Mouse (Mus musculus) heart, adult 10 weeks (tissue): ENCODE data around the gene Nlgn2. TPM values are rescaled to one million over a fixed set of nuclear protein-coding genes. Genes with fewer than 3 reads are reported as not detected.

ENCODE experiments used
- polyA plus RNA-seq: library from polyadenylated mRNA; stranded (reverse); fragments of 350-450 nt; fragmentation: Illumina TruSeq; extraction: RNeasy Lipid Tissue Mini Kit (QIAGEN cat#74804); gene quantifications from one replicate; pipeline ENCODE4 v1.2.3, GENCODE M21; 2014; ENCODE audit warnings: low read depth, low replicate concordance

Gene Nlgn2
- polyA plus RNA-seq: 5.0 TPM

GRCm38 (mm10) chr11:69837604-69837951, at the start of gene Nlgn2:
Gene Nlgn2 (minus strand): TSS chr11:69837784.

GRCm38 (mm10) chr11:69880853-69881603, 43.4 kb upstream of the Nlgn2 start, which contains the start of gene Kctd11:
Gene Kctd11 (minus strand): TSS chr11:69881406.

GRCm38 (mm10) chr11:69877878-69878277, 40.3 kb upstream of the Nlgn2 start, which contains the start of gene Tmem95:
Gene Tmem95 (minus strand): TSS chr11:69878018.

GRCm38 (mm10) chr11:69858113-69858998, 20.8 kb upstream of the Nlgn2 start, which contains the start of gene Tnk1:
Gene Tnk1 (minus strand): TSS chr11:69858730.

GRCm38 (mm10) chr11:69846198-69846680, 8.7 kb upstream of the Nlgn2 start, which contains the start of gene Plscr3:
Gene Plscr3 (plus strand): TSS chr11:69846376.

GRCm38 (mm10) chr11:69837952-69838713, 549 bp upstream of the Nlgn2 start, which contains the start of gene Tmem256:
Gene Tmem256 (plus strand): TSS chr11:69838514.

GRCm38 (mm10) chr11:69822080-69822479, 15.5 kb downstream of the Nlgn2 start, which contains the start of gene Spem1:
Gene Spem1 (minus strand): TSS chr11:69822180.

GRCm38 (mm10) chr11:69818365-69818764, 19.2 kb downstream of the Nlgn2 start, which contains the start of gene Spem2:
Gene Spem2 (minus strand): TSS chr11:69818465.

GRCm38 (mm10) chr11:69815155-69815554, 22.4 kb downstream of the Nlgn2 start, which contains the start of gene Gm39566:
Gene Gm39566 (minus strand): TSS chr11:69815298.

GRCm38 (mm10) chr11:69804972-69805909, 32.3 kb downstream of the Nlgn2 start, which contains the start of gene Tmem102:
Gene Tmem102 (minus strand): TSS chr11:69805624.

GRCm38 (mm10) chr11:69801379-69801977, 36.1 kb downstream of the Nlgn2 start, which contains the start of gene Fgf11:
Gene Fgf11 (minus strand): TSS chr11:69801857.

GRCm38 (mm10) chr11:69795168-69795982, 42.2 kb downstream of the Nlgn2 start, which contains the start of gene Chrnb1:
Gene Chrnb1 (minus strand): TSS chr11:69795943.

Other genes with a start within 250 kb of the Nlgn2 start
- gene Atp1b2, start 231.8 kb downstream of the Nlgn2 start, polyA plus RNA-seq: 18.5 TPM
- not detected for gene Shbg, start 219.9 kb downstream of the Nlgn2 start, polyA plus RNA-seq
- 7.8 TPM for gene Sat2, start 215.8 kb downstream of the Nlgn2 start, polyA plus RNA-seq
- gene Fxr2, start 204.8 kb downstream of the Nlgn2 start, polyA plus RNA-seq: 102 TPM
- gene Sox15, start 182.5 kb downstream of the Nlgn2 start, polyA plus RNA-seq: not detected
- 26.2 TPM for gene Mpdu1, start 175.1 kb downstream of the Nlgn2 start, polyA plus RNA-seq
- 10.7 TPM for gene Cd68, start 171.6 kb downstream of the Nlgn2 start, polyA plus RNA-seq
- 274 TPM for gene Eif4a1, start 165.4 kb downstream of the Nlgn2 start, polyA plus RNA-seq
- gene Senp3, start 155.7 kb downstream of the Nlgn2 start, polyA plus RNA-seq: 55.9 TPM
- 3.4 TPM for gene Tnfsf13, start 152.0 kb downstream of the Nlgn2 start, polyA plus RNA-seq
- 19.9 TPM for gene Tnfsf12, start 141.9 kb downstream of the Nlgn2 start, polyA plus RNA-seq
- 10.4 TPM for gene Tnfsfm13, start 141.7 kb downstream of the Nlgn2 start, polyA plus RNA-seq
- gene Polr2a, start 79.1 kb downstream of the Nlgn2 start, polyA plus RNA-seq: 20.8 TPM
- gene Slc35g3, start 75.8 kb downstream of the Nlgn2 start, polyA plus RNA-seq: not detected
- gene Zbtb4, start 71.9 kb downstream of the Nlgn2 start, polyA plus RNA-seq: 24.0 TPM
- gene Chrnb1, start 41.8 kb downstream of the Nlgn2 start, polyA plus RNA-seq: 7.0 TPM
- gene Fgf11, start 35.9 kb downstream of the Nlgn2 start, polyA plus RNA-seq: 3.8 TPM
- not detected for gene Tmem102, start 32.2 kb downstream of the Nlgn2 start, polyA plus RNA-seq
- gene Gm39566, start 22.5 kb downstream of the Nlgn2 start, polyA plus RNA-seq: not detected
- gene Spem2, start 19.3 kb downstream of the Nlgn2 start, polyA plus RNA-seq: not detected
- gene Spem1, start 15.6 kb downstream of the Nlgn2 start, polyA plus RNA-seq: not detected
- gene Tmem256, start 730 bp upstream of the Nlgn2 start, polyA plus RNA-seq: 282 TPM
- gene Plscr3, start 8.6 kb upstream of the Nlgn2 start, polyA plus RNA-seq: 23.8 TPM
- gene Tnk1, start 20.9 kb upstream of the Nlgn2 start, polyA plus RNA-seq: not detected
- not detected for gene Tmem95, start 40.2 kb upstream of the Nlgn2 start, polyA plus RNA-seq
- gene Kctd11, start 43.6 kb upstream of the Nlgn2 start, polyA plus RNA-seq: 4.2 TPM
- gene Acap1, start 57.8 kb upstream of the Nlgn2 start, polyA plus RNA-seq: 0.81 TPM
- 2.9 TPM for gene 2810408A11Rik, start 63.2 kb upstream of the Nlgn2 start, polyA plus RNA-seq
- gene Neurl4, start 63.3 kb upstream of the Nlgn2 start, polyA plus RNA-seq: 37.7 TPM
- 44.4 TPM for gene Gps2, start 76.1 kb upstream of the Nlgn2 start, polyA plus RNA-seq
- gene Eif5a, start 84.2 kb upstream of the Nlgn2 start, polyA plus RNA-seq: 482 TPM
- 32.3 TPM for gene Ybx2, start 98.0 kb upstream of the Nlgn2 start, polyA plus RNA-seq
- gene Slc2a4, start 110.4 kb upstream of the Nlgn2 start, polyA plus RNA-seq: 385 TPM
- 0.58 TPM for gene Cldn7, start 127.0 kb upstream of the Nlgn2 start, polyA plus RNA-seq
- gene Ctdnep1, start 143.4 kb upstream of the Nlgn2 start, polyA plus RNA-seq: 146 TPM
- gene Elp5, start 144.7 kb upstream of the Nlgn2 start, polyA plus RNA-seq: 52.8 TPM
- 418 TPM for gene Gabarap, start 153.4 kb upstream of the Nlgn2 start, polyA plus RNA-seq
- gene Phf23, start 158.0 kb upstream of the Nlgn2 start, polyA plus RNA-seq: 25.3 TPM
- gene Dvl2, start 162.8 kb upstream of the Nlgn2 start, polyA plus RNA-seq: 5.6 TPM
- 1,086 TPM for gene Acadvl, start 177.6 kb upstream of the Nlgn2 start, polyA plus RNA-seq
- gene Dlg4, start 179.2 kb upstream of the Nlgn2 start, polyA plus RNA-seq: 3.2 TPM
- gene Asgr1, start 216.3 kb upstream of the Nlgn2 start, polyA plus RNA-seq: 0.50 TPM